Mouse (Mus musculus): ENCODE data around the gene Bend7.

DNA sequence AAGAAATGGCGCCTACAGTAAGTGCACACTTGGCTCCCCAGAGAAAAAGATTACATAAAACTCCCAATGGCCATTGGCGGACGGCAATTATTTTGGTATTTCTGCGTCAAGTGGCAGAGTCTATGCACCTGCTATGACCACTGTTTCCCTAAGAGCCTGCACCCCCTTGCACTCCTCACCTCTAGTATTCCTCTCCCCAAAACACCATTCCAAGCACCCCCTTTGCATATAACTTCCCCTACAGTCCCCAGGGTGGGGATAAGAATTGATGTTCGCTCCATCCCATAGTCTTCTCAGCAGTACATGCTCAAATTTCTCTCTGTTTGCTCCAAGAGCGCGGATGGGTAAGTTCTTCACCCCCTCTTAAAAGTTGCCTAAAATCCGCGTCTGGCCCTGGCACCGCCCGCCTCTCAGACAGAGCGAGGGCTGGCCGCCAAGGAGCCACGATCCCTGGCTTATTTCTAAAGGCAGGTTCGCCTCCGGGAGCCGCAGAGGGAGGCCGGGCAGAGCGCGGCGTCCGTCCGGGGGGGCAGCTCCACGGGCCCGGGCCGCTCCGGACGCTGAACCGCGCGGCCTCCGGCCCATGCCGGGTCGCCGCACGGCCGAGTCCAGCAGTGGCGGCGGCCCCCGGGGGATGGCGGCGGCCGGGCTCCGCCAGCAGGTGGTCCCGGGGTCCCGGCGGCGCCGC is 406 bp upstream of the Bend7 start:
- TF ChIP-seq ZC3H11A (IDR thresholded peaks at IDR 0.05; ENCODE audit: low read depth, low read length) (no peak), MAZ (IDR thresholded peaks at IDR 0.05; ENCODE audit: low read depth, low read length) (no peak), CTCF (conservative IDR thresholded peaks at IDR 0.05 in 1 of 2, IDR thresholded peaks at IDR 0.05 in 1 of 2; ENCODE audit: low read depth in 2 of 2, low read length in 2 of 2) (no peak), USF2 (conservative IDR thresholded peaks at IDR 0.05; ENCODE audit: low read depth, low read length) (no peak), POLR2A (IDR thresholded peaks at IDR 0.05; ENCODE audit: low read depth, low read length) (no peak), ZNF384 (IDR thresholded peaks at IDR 0.05; ENCODE audit: low read depth, low read length) (no peak), EP300 (IDR thresholded peaks at IDR 0.05; ENCODE audit: low read length) (no peak), MAX (IDR thresholded peaks at IDR 0.05; ENCODE audit: low read length) (no peak), BHLHE40 (IDR thresholded peaks at IDR 0.05; ENCODE audit: low read depth, low read length) (no peak), NELFE (IDR thresholded peaks at IDR 0.05; ENCODE audit: low read depth, low read length) (no peak), MYC (IDR thresholded peaks at IDR 0.05; ENCODE audit: low read depth, low read length) (no peak), JUND (conservative IDR thresholded peaks at IDR 0.05; ENCODE audit: low read depth, low read length) (no peak), POLR2AphosphoS2 (IDR thresholded peaks at IDR 0.05; ENCODE audit: low read depth, low read length) (no peak), SIN3A (IDR thresholded peaks at IDR 0.05; ENCODE audit: low read length) (no peak)
